9 mouse cellular contexts compared by ENCODE assay signal in the genomic region with DNA sequence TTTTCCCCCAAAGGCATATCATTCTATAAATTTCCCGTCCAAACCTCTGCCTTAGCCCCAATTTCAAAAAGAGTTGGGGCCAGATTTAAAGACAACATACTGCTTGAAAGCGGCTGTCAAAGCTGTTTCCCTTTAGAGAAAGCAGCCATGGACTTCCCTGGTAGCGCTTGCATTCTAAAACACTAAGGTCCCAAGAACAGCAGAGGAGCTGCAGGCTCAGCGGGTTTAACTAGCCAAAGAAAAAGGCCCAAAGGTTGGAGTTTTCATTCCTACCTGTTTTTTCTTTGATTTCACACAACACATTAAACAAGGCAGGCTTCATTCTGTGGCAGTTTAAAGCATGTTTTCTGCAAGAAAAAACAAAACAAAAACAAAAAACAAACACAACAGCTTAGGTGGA. TPM values are rescaled to one million over a fixed set of nuclear protein-coding genes. Genes with fewer than 3 reads are reported as not detected.
DNase-seq lines count a peak whose midpoint lies in the region; ATAC-seq and TF ChIP-seq lines count a peak whose summit lies in the region.
"Had no signal": no experiment of that assay in that cellular context is flagged by ENCODE, and none has a peak within 500 bp of the region (broad histone marks: within the 10 kb centered on the region; RNA-seq: fewer than 3 reads in every experiment).

No protein-coding gene starts in this region.

- TF ChIP-seq CTCF in hindbrain, postnatal 0 days (IDR thresholded peaks at IDR 0.05; ENCODE audit: low read depth): no peak

- H3K9ac ChIP-seq in liver, embryonic 12.5 days: no peak overlapping the region
- H3K9ac ChIP-seq in hindbrain, postnatal 0 days (replicated peaks; ENCODE audit: low read length): peak overlapping the region; percentile 50
- H3K9ac ChIP-seq in neural tube, embryonic 13.5 days: peak overlapping the region; percentile 68

- H3K4me3 ChIP-seq in liver, embryonic 12.5 days: peak overlapping the region; percentile 22; the same call in 1 of the 2 replicates
- peak overlapping the region; percentile 91 for H3K4me3 ChIP-seq in hindbrain, postnatal 0 days (ENCODE audit: low read length)
- H3K4me3 ChIP-seq in neural tube, embryonic 13.5 days: peak overlapping the region; percentile 91

- intact Hi-C loops in left cerebral cortex, postnatal 10 days (cut with DNase I): loop anchor here (10.0 kb wide), 2 partner anchors 183 to 1027 kb away; no protein-coding TSS in a partner anchor

- peak; percentile 38 for DNase-seq in adrenal gland, postnatal 14 days
- DNase-seq in adrenal gland, postnatal 4 days (ENCODE audit: low spot score in 2 of 2): no peak
- DNase-seq in liver: no peak
- peak; percentile 39 for DNase-seq in hindbrain, postnatal 0 days (ENCODE audit: low spot score)
- no peak for DNase-seq in testis, postnatal 10 days (ENCODE audit: low spot score)
- no peak for DNase-seq in left cerebral cortex, postnatal 10 days (ENCODE audit: extremely low spot score in 1 of 2, low spot score in 2 of 2)
- DNase-seq: cerebellum, adult 18-20 months had no signal

- H3K27me3 ChIP-seq in liver, embryonic 12.5 days (replicated peaks): no peaks in the 10 kb centered on the region
- no peaks in the 10 kb centered on the region for H3K27me3 ChIP-seq in hindbrain, postnatal 0 days (ENCODE audit: insufficient read depth, low read length)
- no peaks in the 10 kb centered on the region for H3K27me3 ChIP-seq in neural tube, embryonic 13.5 days

- no peak overlapping the region for H3K27ac ChIP-seq in liver, embryonic 12.5 days
- peak overlapping the region; percentile 54 for H3K27ac ChIP-seq in hindbrain, postnatal 0 days
- H3K27ac ChIP-seq in neural tube, embryonic 13.5 days (replicated peaks): peak overlapping the region; percentile 72

- no peak for ATAC-seq in liver, embryonic 12.5 days
- ATAC-seq in hindbrain, postnatal 0 days: no peak
- no peak for ATAC-seq in neural tube, embryonic 13.5 days (ENCODE audit: low read depth)

- H3K4me1 ChIP-seq in liver, embryonic 12.5 days: peaks cover 24% of the 10 kb centered on the region
- H3K4me1 ChIP-seq in hindbrain, postnatal 0 days (ENCODE audit: insufficient read depth, low read length): peaks cover 10% of the 10 kb centered on the region
- peaks cover 61% of the 10 kb centered on the region for H3K4me1 ChIP-seq in neural tube, embryonic 13.5 days (replicated peaks)

- no peaks in the 10 kb centered on the region for H3K36me3 ChIP-seq in liver, embryonic 12.5 days
- H3K36me3 ChIP-seq in hindbrain, postnatal 0 days (ENCODE audit: insufficient read depth, low read length): no peaks in the 10 kb centered on the region; the same call in 1 of the 2 replicates
- no peaks in the 10 kb centered on the region for H3K36me3 ChIP-seq in neural tube, embryonic 13.5 days

- WGBS in liver, embryonic 12.5 days (ENCODE audit: insufficient replicate concordance): 32% methylated on average over 4 of the region's 4 CpGs
- 14% methylated on average over 4 of the region's 4 CpGs for WGBS in hindbrain, postnatal 0 days
- 6% methylated on average over 4 of the region's 4 CpGs for WGBS in neural tube, embryonic 13.5 days

- H3K4me2 ChIP-seq in liver, embryonic 12.5 days: peak overlapping the region; percentile 29
- H3K4me2 ChIP-seq in hindbrain, postnatal 0 days (ENCODE audit: low read depth, low read length): peak overlapping the region; percentile 73
- peak overlapping the region; percentile 75 for H3K4me2 ChIP-seq in neural tube, embryonic 13.5 days

- no peaks in the 10 kb centered on the region for H3K9me3 ChIP-seq in liver, embryonic 12.5 days (replicated peaks)
- no peaks in the 10 kb centered on the region for H3K9me3 ChIP-seq in hindbrain, postnatal 0 days (ENCODE audit: low read length)
- no peaks in the 10 kb centered on the region for H3K9me3 ChIP-seq in neural tube, embryonic 13.5 days

RNA-seq across cellular contexts. Expression of gene Pbx1, which starts 4.5 kb away (rescaled TPM):
- total RNA-seq in adrenal gland, postnatal 14 days (2021): 163 and 168 TPM in 2 replicates
- total RNA-seq in adrenal gland, postnatal 4 days (2021): 100 to 1,000 TPM; 202 to 226 TPM
- polyA plus RNA-seq in liver, embryonic 12.5 days (2016; fragmentation: Nextera tagmentation; extraction: Ambion mirVana): 6.8 and 6.9 TPM in 2 replicates
- 44.4 and 51.6 TPM in 2 replicates for total RNA-seq in hindbrain, postnatal 0 days (2014; rRNA removed)
- polyA plus RNA-seq in hindbrain, postnatal 0 days (2015; fragmentation: Nextera tagmentation; extraction: Ambion mirVana): 33.5 and 37.6 TPM in 2 replicates
- 34.4 and 37.0 TPM in 2 replicates for polyA plus RNA-seq in neural tube, embryonic 13.5 days (2015; fragmentation: Nextera tagmentation; extraction: Ambion mirVana)
- 100 to 1,000 TPM; 164 to 181 TPM for total RNA-seq in left cerebral cortex, postnatal 10 days (2021)

Comparison
In these comparisons a context has a peak if more than half of its experiments do, and no peak if none do; other contexts are left out.
1. DNase-seq: peak in adrenal gland, postnatal 14 days (single experiment) and hindbrain, postnatal 0 days (single experiment); none in adrenal gland, postnatal 4 days (0 of 2), liver (single experiment), testis, postnatal 10 days (single experiment) and left cerebral cortex, postnatal 10 days (0 of 2).
2. H3K4me3 ChIP-seq: peak in every context shown above with its lines; median percentile 91 in hindbrain, postnatal 0 days; 91 in neural tube, embryonic 13.5 days; 22 in liver, embryonic 12.5 days.
3. Peak in every context shown above with its lines, with median percentiles within 50 percentile points of each other: H3K4me2 ChIP-seq.